Mouse (Mus musculus): ENCODE measurements around the gene Fry.

The Fry gene

GRCm38 (mm10) chr5:150388623-150389022 is 270.2 kb downstream of the Fry start:
- no peak for DNase-seq (ENCODE audit: low read depth, low spot score)

- no peak for DNase-seq (ENCODE audit: low read depth, low spot score)
Measured at GRCm38 (mm10) chr5:150389589-150390377, 271.3 kb downstream of the Fry start.

- DNase-seq (ENCODE audit: low read depth, low spot score): no peak
Measured at GRCm38 (mm10) chr5:150390422-150390821, 272.0 kb downstream of the Fry start.

GRCm38 (mm10) chr5:150394645-150395044 is 276.2 kb downstream of the Fry start:
- no peak for DNase-seq (ENCODE audit: low read depth, low spot score)

GRCm38 (mm10) chr5:150402832-150403447 is 284.5 kb downstream of the Fry start:
- no peak for DNase-seq (ENCODE audit: low read depth, low spot score)

- DNase-seq (ENCODE audit: low read depth, low spot score): no peak
Measured at GRCm38 (mm10) chr5:150404867-150405266, 286.4 kb downstream of the Fry start.

- no peak for DNase-seq (ENCODE audit: low read depth, low spot score)
Measured at GRCm38 (mm10) chr5:150408979-150409378, 290.5 kb downstream of the Fry start.

- DNase-seq (ENCODE audit: low read depth, low spot score): no peak
Measured at GRCm38 (mm10) chr5:150409451-150410045, 291.1 kb downstream of the Fry start.

GRCm38 (mm10) chr5:150412750-150413450 is 294.5 kb downstream of the Fry start:
- DNase-seq (ENCODE audit: low read depth, low spot score): no peak

GRCm38 (mm10) chr5:150414823-150415222 is 296.4 kb downstream of the Fry start:
- no peak for DNase-seq (ENCODE audit: low read depth, low spot score)

GRCm38 (mm10) chr5:150417223-150417622 is 298.8 kb downstream of the Fry start:
- no peak for DNase-seq (ENCODE audit: low read depth, low spot score)

- no peak for DNase-seq (ENCODE audit: low read depth, low spot score)
Measured at GRCm38 (mm10) chr5:150418035-150418434, 299.6 kb downstream of the Fry start.

GRCm38 (mm10) chr5:150425038-150425437 is 306.6 kb downstream of the Fry start:
- DNase-seq (ENCODE audit: low read depth, low spot score): no peak

- DNase-seq (ENCODE audit: low read depth, low spot score): no peak
Measured at GRCm38 (mm10) chr5:150426595-150426994, 308.1 kb downstream of the Fry start.

GRCm38 (mm10) chr5:150431286-150431685 is 312.8 kb downstream of the Fry start:
- no peak for DNase-seq (ENCODE audit: low read depth, low spot score)

GRCm38 (mm10) chr5:150432960-150433359 is 314.5 kb downstream of the Fry start:
- DNase-seq (ENCODE audit: low read depth, low spot score): no peak

- DNase-seq (ENCODE audit: low read depth, low spot score): no peak
Measured at GRCm38 (mm10) chr5:150436629-150437389, 318.4 kb downstream of the Fry start.

- peak; percentile 60 for DNase-seq (ENCODE audit: low read depth, low spot score)
Measured at GRCm38 (mm10) chr5:150441690-150442089, 323.2 kb downstream of the Fry start.

- DNase-seq (ENCODE audit: low read depth, low spot score): no peak
Measured at GRCm38 (mm10) chr5:150451281-150452003, 333.0 kb downstream of the Fry start.

- DNase-seq (ENCODE audit: low read depth, low spot score): no peak
Measured at GRCm38 (mm10) chr5:150452004-150452626, 333.7 kb downstream of the Fry start.

Data from c-Kit-negative CD71-positive TER-119-positive erythroid progenitor cells, embryonic 14.5 days (primary cell).